Mouse (Mus musculus) ES-Bruce4 (cell line): ENCODE results near the gene Zbtb48.

Source experiments
- CTCF ChIP-seq: IDR thresholded peaks from one replicate; pipeline ENCODE4 v1.8.1; 2011; ENCODE audit warnings: low read depth, low read length
- POLR2A ChIP-seq: IDR thresholded peaks from one replicate; pipeline ENCODE4 v1.8.1; 2011; ENCODE audit warnings: low read length; ENCODE audit not compliant: insufficient read depth

- TF ChIP-seq POLR2A (no peak), CTCF (no peak)
Measured at GRCm38 (mm10) chr4:151985886-151986285, 41.6 kb downstream of the Zbtb48 start.
